Mouse (Mus musculus) kidney, adult 10 weeks (tissue): ENCODE data around the gene Gm340. TPM values are rescaled to one million over a fixed set of nuclear protein-coding genes. Genes with fewer than 3 reads are reported as not detected.

Source experiments
- polyA plus RNA-seq: library from polyadenylated mRNA; stranded (reverse); fragments of 350-450 nt; fragmentation: Illumina TruSeq; extraction: RNeasy Lipid Tissue Mini Kit (QIAGEN cat#74804); gene quantifications from one replicate; pipeline ENCODE4 v1.2.3, GENCODE M21; 2014; ENCODE audit warnings: low read depth, low replicate concordance

Gm340 gene
- 2.0 TPM for polyA plus RNA-seq

DNA sequence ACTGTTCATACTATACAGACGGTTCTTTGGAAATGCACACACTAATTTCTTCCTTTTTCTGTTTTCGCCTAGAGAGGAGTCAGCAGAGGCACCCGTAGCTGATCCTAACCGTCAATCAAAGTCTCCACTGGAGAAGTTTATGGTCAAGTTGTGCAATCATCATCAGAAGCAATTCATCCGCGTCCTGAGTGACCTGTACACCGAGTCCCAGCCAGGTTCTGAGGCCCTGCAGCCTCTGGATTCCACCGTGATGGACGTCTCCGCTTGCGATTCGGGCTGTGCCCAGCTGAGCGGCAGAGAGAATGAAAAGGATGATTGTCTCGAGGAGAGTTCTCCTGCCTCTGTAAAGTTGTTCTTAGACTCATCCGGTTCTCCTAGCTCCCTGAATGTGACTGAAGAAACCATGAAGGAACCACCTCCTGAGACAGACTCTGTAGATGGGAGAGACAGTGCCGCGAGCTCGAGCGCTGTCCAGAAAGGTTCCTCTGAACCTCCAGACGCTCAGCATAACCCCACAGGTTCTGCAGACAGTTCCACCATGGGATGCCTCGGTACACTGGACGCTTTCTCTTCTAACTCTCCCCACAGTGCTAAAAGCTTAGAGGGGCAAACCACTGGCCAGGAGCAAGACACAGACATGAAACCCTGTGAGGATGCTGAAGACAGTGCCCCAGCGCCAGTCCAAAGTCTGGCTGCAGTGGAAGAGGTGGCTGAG, at the start of gene Gm340:
Gene Gm340, plus strand, starts transcription at position 665 of the 715 bp plus-strand sequence.

Other genes starting within 250 kb of the Gm340 start
- gene Pik3ap1, start 197.3 kb upstream of the Gm340 start, polyA plus RNA-seq, result 1.5 TPM
- gene Lcor, start 99.7 kb upstream of the Gm340 start, polyA plus RNA-seq, result 22.3 TPM
- not detected for gene Slit1, start 161.3 kb downstream of the Gm340 start, polyA plus RNA-seq
- gene Arhgap19, start 219.7 kb downstream of the Gm340 start, polyA plus RNA-seq, result 1.4 TPM
- gene Frat1, start 247.6 kb downstream of the Gm340 start, polyA plus RNA-seq, result 0.32 TPM